Mouse (Mus musculus) midbrain, postnatal 0 days (tissue): Measurements from ENCODE around the gene Scgb1b27. TPM values are rescaled to one million over a fixed set of nuclear protein-coding genes. Genes with fewer than 3 reads are reported as not detected.
"Not testable (repeated sequence)": the region's sequence is repeated elsewhere in the genome, so short reads cannot be mapped to it uniquely, and the experiment has no call there.

Source experiments
- ATAC-seq: fragments of 200-750 bp; cut with Nextera tagmentation; 2 replicates; pipeline ENCODE4 v1.8.0; 2017; ENCODE audit warnings: moderate number of reproducible peaks, mild to moderate bottlenecking, moderate TSS enrichment, moderate library complexity; ENCODE audit not compliant: low FRiP score
- DNase-seq: peaks from one replicate; pipeline ENCODE4 v3.0.0-alpha.2; 2015; ENCODE audit warnings: low spot score
- H3K27ac ChIP-seq: fragments of 300-500 bp; sonication (generic); 2 replicates; pipeline ENCODE4 v1.5.1; 2014; ENCODE audit warnings: low read depth, mild to moderate bottlenecking, low read length, mixed read lengths
- H3K27me3 ChIP-seq: fragments of 300-500 bp; sonication (generic); 2 replicates; pipeline ENCODE4 v1.6.1; 2014; ENCODE audit warnings: low read length, control low read depth, mixed read lengths; ENCODE audit not compliant: insufficient read depth
- H3K36me3 ChIP-seq: fragments of 300-500 bp; sonication (generic); 2 replicates; pipeline ENCODE4 v1.6.1; 2014; ENCODE audit warnings: low read length, control low read depth, mixed read lengths; ENCODE audit not compliant: insufficient read depth
- H3K4me1 ChIP-seq: fragments of 300-500 bp; sonication (generic); 2 replicates; pipeline ENCODE4 v1.6.1; 2014; ENCODE audit warnings: mild to moderate bottlenecking, control low read depth, antibody characterized with exemption, low read length, mixed read lengths; ENCODE audit not compliant: insufficient read depth
- H3K4me2 ChIP-seq: fragments of 300-500 bp; sonication (generic); 2 replicates; pipeline ENCODE4 v1.6.1; 2014; ENCODE audit warnings: low read depth, mild to moderate bottlenecking, low read length, mixed read lengths; ENCODE audit not compliant: poor library complexity, severe bottlenecking
- H3K4me3 ChIP-seq: fragments of 300-500 bp; sonication (generic); 2 replicates; pipeline ENCODE4 v1.5.1; 2014; ENCODE audit warnings: low read depth, mild to moderate bottlenecking, low read length, moderate library complexity
- H3K9ac ChIP-seq: fragments of 300-500 bp; sonication (generic); replicated peaks from 2 replicates; pipeline ENCODE4 v1.6.1; 2014; ENCODE audit warnings: mild to moderate bottlenecking, low read length, moderate library complexity, mixed read lengths; ENCODE audit not compliant: poor library complexity, severe bottlenecking
- H3K9me3 ChIP-seq: fragments of 300-500 bp; sonication (generic); 2 replicates; pipeline ENCODE4 v1.6.1; 2016; ENCODE audit warnings: low read length, control low read depth
- WGBS: fragments of 180-500 bp; shearing (Covaris S2); extraction: QIAGEN DNeasy Blood & Tissue Kit; methylation state at CpG from one replicate; pipeline ENCODE4 v1.1.7; 2014; 5-methylcytosine and 5-hydroxymethylcytosine counted together
- polyA plus RNA-seq: library from polyadenylated mRNA; unstranded; fragments of >200 nt; fragmentation: Nextera tagmentation; extraction: Ambion mirVana; gene quantifications from 2 replicates; pipeline ENCODE4 v1.2.1, GENCODE M21; 2015
- total RNA-seq: library from RNA; depleted of rRNA; stranded (reverse); fragments of >200 nt; gene quantifications from 2 replicates; pipeline ENCODE4 v1.2.3, GENCODE M21; 2014; rRNA removed

The Scgb1b27 gene
- total and polyA plus RNA-seq, 2 experiments from 2014 or later = not detected

- not testable (repeated sequence) for ATAC-seq, DNase-seq, H3K4me1 ChIP-seq, H3K27ac ChIP-seq, H3K4me2 ChIP-seq, H3K27me3 ChIP-seq, H3K4me3 ChIP-seq, H3K9me3 ChIP-seq, H3K9ac ChIP-seq, H3K36me3 ChIP-seq
- 84% methylated on average over 5 of the region's 5 CpGs for WGBS
These were observed 46.8 kb downstream of the Scgb1b27 start for GRCm38 (mm10) chr7:34068132-34068531.

Other genes with a start within 250 kb of the Scgb1b27 start
- gene Scgb2b26, start 76.4 kb upstream of the Scgb1b27 start, total RNA-seq = not detected in 2 replicates
- not detected in 2 replicates for gene Scgb2b26, start 76.4 kb upstream of the Scgb1b27 start, polyA plus RNA-seq
- gene Scgb2b27, start 7.5 kb upstream of the Scgb1b27 start, total RNA-seq = not detected in 2 replicates
- not detected in 2 replicates for gene Scgb2b27, start 7.5 kb upstream of the Scgb1b27 start, polyA plus RNA-seq
- gene Scgb1b30, start 73.9 kb downstream of the Scgb1b27 start, total RNA-seq = not detected in 2 replicates
- gene Scgb1b30, start 73.9 kb downstream of the Scgb1b27 start, polyA plus RNA-seq = not detected in 2 replicates
- gene Wtip, start 111.8 kb downstream of the Scgb1b27 start, total RNA-seq = 31.0 and 37.2 TPM in 2 replicates
- gene Wtip, start 111.8 kb downstream of the Scgb1b27 start, polyA plus RNA-seq = 2.1 and 2.5 TPM in 2 replicates
- gene Uba2, start 148.1 kb downstream of the Scgb1b27 start, total RNA-seq = 142 and 145 TPM in 2 replicates
- 119 and 120 TPM in 2 replicates for gene Uba2, start 148.1 kb downstream of the Scgb1b27 start, polyA plus RNA-seq
- gene Pdcd2l, start 175.2 kb downstream of the Scgb1b27 start, total RNA-seq = 35.0 and 39.7 TPM in 2 replicates
- 64.4 and 68.0 TPM in 2 replicates for gene Pdcd2l, start 175.2 kb downstream of the Scgb1b27 start, polyA plus RNA-seq
- 300 and 325 TPM in 2 replicates for gene Gpi1, start 208.9 kb downstream of the Scgb1b27 start, total RNA-seq
- 357 and 374 TPM in 2 replicates for gene Gpi1, start 208.9 kb downstream of the Scgb1b27 start, polyA plus RNA-seq
- gene Gm6096, start 229.6 kb downstream of the Scgb1b27 start, total RNA-seq = not detected in 2 replicates
- not detected in 2 replicates for gene Gm6096, start 229.6 kb downstream of the Scgb1b27 start, polyA plus RNA-seq